In genomic region chr10:84693841-84694638, GRCm38 (mm10) we compare ENCODE assay signal across 20 mouse cellular contexts.
DNase-seq lines count a peak whose midpoint lies in the region; ATAC-seq lines count a peak whose summit lies in the region.
"Had no signal": no experiment of that assay in that cellular context is flagged by ENCODE, and none has a peak within 500 bp of the region (broad histone marks: within the 10 kb centered on the region; RNA-seq: fewer than 3 reads in every experiment).

No protein-coding gene starts in this region.

- peaks cover 43% of the 10 kb centered on the region for H3K4me1 ChIP-seq in hindbrain, embryonic 10.5 days (replicated peaks)
- H3K4me1 ChIP-seq in neural tube, embryonic 13.5 days (replicated peaks) = peaks cover 26% of the 10 kb centered on the region
- peaks cover 3% of the 10 kb centered on the region; the same call in 1 of the 2 replicates for H3K4me1 ChIP-seq in heart, embryonic 11.5 days (ENCODE audit: control insufficient read depth, insufficient read depth, low read length)
- H3K4me1 ChIP-seq: liver, embryonic 15.5 days had no signal

- no peaks in the 10 kb centered on the region for H3K27me3 ChIP-seq in hindbrain, embryonic 10.5 days (ENCODE audit: insufficient read depth, poor library complexity, severe bottlenecking)
- H3K27me3 ChIP-seq in neural tube, embryonic 13.5 days = no peaks in the 10 kb centered on the region
- no peaks in the 10 kb centered on the region for H3K27me3 ChIP-seq in heart, embryonic 11.5 days (ENCODE audit: control insufficient read depth, insufficient read depth, low read length)
- H3K27me3 ChIP-seq: forebrain, embryonic 15.5 days; limb, embryonic 13.5 days; liver, embryonic 15.5 days; megakaryocyte, embryonic 14.5 days had no signal

- peak; percentile 58 for DNase-seq in embryo, embryonic 10 days (ENCODE audit: low spot score)
- no peak for DNase-seq in embryo, embryonic 9.5 days (ENCODE audit: extremely low spot score)
- no peak for DNase-seq in hindbrain, embryonic 10.5 days (ENCODE audit: low spot score)
- peak; percentile 56 for DNase-seq in mesoderm, embryonic 11.5 days (ENCODE audit: low read depth, low spot score)
- DNase-seq in thymus, postnatal 0 days (ENCODE audit: low spot score) = no peak
- DNase-seq: cerebellum, adult 9-11 months; gastrocnemius, adult 2 months; heart, adult 2 months; kidney, adult 9 months; kidney, postnatal 36 days; lung, postnatal 14 days had no signal

- H3K9ac ChIP-seq in neural tube, embryonic 13.5 days = no peak overlapping the region
- no peak overlapping the region for H3K9ac ChIP-seq in heart, embryonic 11.5 days (ENCODE audit: low read depth, low read length)
- H3K9ac ChIP-seq: forebrain, embryonic 15.5 days; limb, embryonic 13.5 days; liver, embryonic 15.5 days had no signal

- H3K36me3 ChIP-seq in hindbrain, embryonic 10.5 days = peaks cover 23% of the 10 kb centered on the region
- H3K36me3 ChIP-seq in neural tube, embryonic 13.5 days = peaks cover 23% of the 10 kb centered on the region
- H3K36me3 ChIP-seq in heart, embryonic 11.5 days (ENCODE audit: control insufficient read depth, insufficient read depth, low read length) = no peaks in the 10 kb centered on the region; the same call in 1 of the 2 replicates

- H3K9me3 ChIP-seq in hindbrain, embryonic 10.5 days = no peaks in the 10 kb centered on the region
- H3K9me3 ChIP-seq in neural tube, embryonic 13.5 days = no peaks in the 10 kb centered on the region
- H3K9me3 ChIP-seq in heart, embryonic 11.5 days (replicated peaks; ENCODE audit: control insufficient read depth, low read length) = no peaks in the 10 kb centered on the region
- H3K9me3 ChIP-seq: embryonic facial prominence, embryonic 10.5 days; forebrain, embryonic 15.5 days; limb, embryonic 13.5 days; liver, embryonic 15.5 days; megakaryocyte, embryonic 14.5 days had no signal

- H3K4me3 ChIP-seq in hindbrain, embryonic 10.5 days = no peak overlapping the region
- H3K4me3 ChIP-seq in neural tube, embryonic 13.5 days = no peak overlapping the region
- no peak overlapping the region for H3K4me3 ChIP-seq in heart, embryonic 11.5 days (ENCODE audit: low read depth, low read length)
- H3K4me3 ChIP-seq: embryonic facial prominence, embryonic 10.5 days; forebrain, embryonic 15.5 days; gastrocnemius, adult 2 months; heart, adult 2 months; limb, embryonic 13.5 days; liver, embryonic 15.5 days; megakaryocyte, embryonic 14.5 days had no signal

- WGBS in hindbrain, embryonic 10.5 days = 65% methylated on average over 8 of the region's 8 CpGs
- WGBS in neural tube, embryonic 13.5 days = 19% methylated on average over 8 of the region's 8 CpGs
- 79% methylated on average over 8 of the region's 8 CpGs for WGBS in heart, embryonic 11.5 days (ENCODE audit: insufficient replicate concordance)

- H3K4me2 ChIP-seq in neural tube, embryonic 13.5 days = no peak overlapping the region
- no peak overlapping the region for H3K4me2 ChIP-seq in heart, embryonic 11.5 days
- H3K4me2 ChIP-seq: forebrain, embryonic 15.5 days; limb, embryonic 13.5 days; liver, embryonic 15.5 days had no signal

- ATAC-seq in neural tube, embryonic 13.5 days (ENCODE audit: low read depth) = peak; percentile 93
- no peak for ATAC-seq in heart, embryonic 11.5 days (replicated peaks; ENCODE audit: insufficient number of reproducible peaks, low FRiP score, low TSS enrichment)
- ATAC-seq in granulocyte monocyte progenitor cell, adult 5-6 weeks (replicated peaks; ENCODE audit: poor library complexity, severe bottlenecking) = no peak
- ATAC-seq: CD4-positive, CD25-positive, alpha-beta regulatory T cell, adult 4 months; forebrain, embryonic 15.5 days had no signal

- H3K27ac ChIP-seq in hindbrain, embryonic 10.5 days = peak overlapping the region; percentile 41
- peak overlapping the region; percentile 59 for H3K27ac ChIP-seq in neural tube, embryonic 13.5 days (replicated peaks)
- no peak overlapping the region for H3K27ac ChIP-seq in heart, embryonic 11.5 days (ENCODE audit: low read depth, low read length)
- H3K27ac ChIP-seq: embryonic facial prominence, embryonic 10.5 days; forebrain, embryonic 15.5 days; gastrocnemius, adult 2 months; heart, adult 2 months; limb, embryonic 13.5 days; liver, embryonic 15.5 days had no signal

Comparison
In these comparisons a context has a peak if more than half of its experiments do, and no peak if none do; other contexts are left out.
1. DNase-seq: peak in embryo, embryonic 10 days (single experiment) and mesoderm, embryonic 11.5 days (single experiment); none in embryo, embryonic 9.5 days (single experiment), hindbrain, embryonic 10.5 days (single experiment) and thymus, postnatal 0 days (single experiment).